Mouse (Mus musculus): Measurements from ENCODE around the gene Nup85. TPM values are rescaled to one million over a fixed set of nuclear protein-coding genes. Genes with fewer than 3 reads are reported as not detected.
"Not testable (repeated sequence)": the region's sequence is repeated elsewhere in the genome, so short reads cannot be mapped to it uniquely, and the experiment has no call there.

Gene Nup85
- polyA plus RNA-seq (2012; rRNA removed) = 32.8 and 41.8 TPM in 2 replicates

- peak; percentile 57; the same call in 1 of the 2 replicates for TF ChIP-seq POLR2A (IDR thresholded peaks at IDR 0.05; ENCODE audit: borderline replicate concordance, extremely low read depth, low read depth, low read length)
- TF ChIP-seq CTCF (IDR thresholded peaks at IDR 0.05; ENCODE audit: insufficient read depth, low read length) = no peak
- DNase-seq = peak; percentile 88
- H3K4me3 ChIP-seq (replicated peaks; ENCODE audit: extremely low read depth, low read depth, low read length) = peak within 1 kb of the TSS; percentile 82
- WGBS = under 1% methylated on average over 42 of the region's 42 CpGs
- H3K4me1 ChIP-seq (ENCODE audit: control insufficient read depth, insufficient read depth, low read length) = peaks cover 3% of the 10 kb centered on the region
Measured at GRCm38 (mm10) chr11:115564064-115564809, at the start of gene Nup85. Gene Nup85, plus strand, starts transcription at chr11:115564434.

GRCm38 (mm10) chr11:115515021-115515420 lies 49.2 kb upstream of the Nup85 start:
- no peak for DNase-seq
- no peak overlapping the region for H3K4me3 ChIP-seq (replicated peaks; ENCODE audit: extremely low read depth, low read depth, low read length)
- peaks cover 2% of the 10 kb centered on the region for H3K4me1 ChIP-seq (ENCODE audit: control insufficient read depth, insufficient read depth, low read length)
- no peak for TF ChIP-seq POLR2A (IDR thresholded peaks at IDR 0.05; ENCODE audit: borderline replicate concordance, extremely low read depth, low read depth, low read length)
- TF ChIP-seq CTCF (IDR thresholded peaks at IDR 0.05; ENCODE audit: insufficient read depth, low read length) = no peak
- WGBS = 60% methylated on average over 6 of the region's 6 CpGs

- Histone ChIP-seq H3K4me3 (replicated peaks; ENCODE audit: extremely low read depth, low read depth, low read length) (no peak overlapping the region), H3K4me1 (ENCODE audit: control insufficient read depth, insufficient read depth, low read length) (peaks cover 2% of the 10 kb centered on the region; the same call in 1 of the 2 replicates)
- WGBS = 70% methylated on average over 5 of the region's 5 CpGs
- no peak for TF ChIP-seq CTCF (IDR thresholded peaks at IDR 0.05; ENCODE audit: insufficient read depth, low read length)
- no peak for TF ChIP-seq POLR2A (IDR thresholded peaks at IDR 0.05; ENCODE audit: borderline replicate concordance, extremely low read depth, low read depth, low read length)
- DNase-seq = no peak
Measured at GRCm38 (mm10) chr11:115516942-115517341, 47.3 kb upstream of the Nup85 start.

GRCm38 (mm10) chr11:115518693-115519092 lies 45.5 kb upstream of the Nup85 start:
- 68% methylated on average over 9 of the region's 9 CpGs for WGBS
- no peak for TF ChIP-seq POLR2A (IDR thresholded peaks at IDR 0.05; ENCODE audit: borderline replicate concordance, extremely low read depth, low read depth, low read length)
- no peak for TF ChIP-seq CTCF (IDR thresholded peaks at IDR 0.05; ENCODE audit: insufficient read depth, low read length)
- no peak for DNase-seq

GRCm38 (mm10) chr11:115519581-115519980 lies 44.7 kb upstream of the Nup85 start:
- no peak for TF ChIP-seq CTCF (IDR thresholded peaks at IDR 0.05; ENCODE audit: insufficient read depth, low read length)
- no peak for TF ChIP-seq POLR2A (IDR thresholded peaks at IDR 0.05; ENCODE audit: borderline replicate concordance, extremely low read depth, low read depth, low read length)
- DNase-seq = no peak
- Histone ChIP-seq H3K4me3 (replicated peaks; ENCODE audit: extremely low read depth, low read depth, low read length) (no peak overlapping the region), H3K4me1 (ENCODE audit: control insufficient read depth, insufficient read depth, low read length) (no peaks in the 10 kb centered on the region)
- 75% methylated on average over 3 of the region's 3 CpGs for WGBS

More at GRCm38 (mm10) chr11:115518693-115519092, 45.5 kb upstream of the Nup85 start:
- no peaks in the 10 kb centered on the region for H3K4me1 ChIP-seq (ENCODE audit: control insufficient read depth, insufficient read depth, low read length)
- H3K4me3 ChIP-seq (replicated peaks; ENCODE audit: extremely low read depth, low read depth, low read length) = no peak overlapping the region

GRCm38 (mm10) chr11:115520218-115520617 lies 44.0 kb upstream of the Nup85 start:
- DNase-seq = no peak
- Histone ChIP-seq H3K4me1 (ENCODE audit: control insufficient read depth, insufficient read depth, low read length) (no peaks in the 10 kb centered on the region), H3K4me3 (replicated peaks; ENCODE audit: extremely low read depth, low read depth, low read length) (no peak overlapping the region)
- 77% methylated on average over 2 of the region's 2 CpGs for WGBS
- TF ChIP-seq POLR2A (IDR thresholded peaks at IDR 0.05; ENCODE audit: borderline replicate concordance, extremely low read depth, low read depth, low read length) = no peak
- no peak for TF ChIP-seq CTCF (IDR thresholded peaks at IDR 0.05; ENCODE audit: insufficient read depth, low read length)

GRCm38 (mm10) chr11:115521080-115521479 lies 43.2 kb upstream of the Nup85 start:
- Histone ChIP-seq H3K4me3 (replicated peaks; ENCODE audit: extremely low read depth, low read depth, low read length) (no peak overlapping the region), H3K4me1 (ENCODE audit: control insufficient read depth, insufficient read depth, low read length) (no peaks in the 10 kb centered on the region)
- DNase-seq = no peak
- TF ChIP-seq POLR2A (IDR thresholded peaks at IDR 0.05; ENCODE audit: borderline replicate concordance, extremely low read depth, low read depth, low read length) = no peak
- TF ChIP-seq CTCF (IDR thresholded peaks at IDR 0.05; ENCODE audit: insufficient read depth, low read length) = no peak
- whole genome bisulfite sequencing = 82% methylated on average over 4 of the region's 4 CpGs

GRCm38 (mm10) chr11:115522238-115522637 lies 42.0 kb upstream of the Nup85 start:
- Histone ChIP-seq H3K4me3 (replicated peaks; ENCODE audit: extremely low read depth, low read depth, low read length) (no peak overlapping the region), H3K4me1 (ENCODE audit: control insufficient read depth, insufficient read depth, low read length) (no peaks in the 10 kb centered on the region)
- no peak for DNase-seq
- WGBS = 88% methylated on average over 2 of the region's 2 CpGs
- TF ChIP-seq POLR2A (IDR thresholded peaks at IDR 0.05; ENCODE audit: borderline replicate concordance, extremely low read depth, low read depth, low read length) = no peak
- TF ChIP-seq CTCF (IDR thresholded peaks at IDR 0.05; ENCODE audit: insufficient read depth, low read length) = no peak

GRCm38 (mm10) chr11:115522703-115523102 lies 41.5 kb upstream of the Nup85 start:
- 70% methylated on average over 2 of the region's 2 CpGs for WGBS
- DNase-seq = no peak
- TF ChIP-seq POLR2A (IDR thresholded peaks at IDR 0.05; ENCODE audit: borderline replicate concordance, extremely low read depth, low read depth, low read length) (no peak), CTCF (IDR thresholded peaks at IDR 0.05; ENCODE audit: insufficient read depth, low read length) (no peak)
- Histone ChIP-seq H3K4me1 (ENCODE audit: control insufficient read depth, insufficient read depth, low read length) (no peaks in the 10 kb centered on the region), H3K4me3 (replicated peaks; ENCODE audit: extremely low read depth, low read depth, low read length) (no peak overlapping the region)

GRCm38 (mm10) chr11:115526446-115526845 lies 37.8 kb upstream of the Nup85 start:
- not testable (repeated sequence) for H3K4me1 ChIP-seq (ENCODE audit: control insufficient read depth, insufficient read depth, low read length); DNase-seq; H3K4me3 ChIP-seq (replicated peaks; ENCODE audit: extremely low read depth, low read depth, low read length)
- 84% methylated on average over 3 of the region's 3 CpGs for WGBS
